Mouse (Mus musculus): ENCODE measurements around the gene Rhox2f. TPM values are rescaled to one million over a fixed set of nuclear protein-coding genes. Genes with fewer than 3 reads are reported as not detected.
"Not testable (repeated sequence)": the region's sequence is repeated elsewhere in the genome, so short reads cannot be mapped to it uniquely, and the experiment has no call there.

The Rhox2f gene
- polyA plus RNA-seq (2012; rRNA removed): not detected in 2 replicates

- DNase-seq (ENCODE audit: low read depth): not testable (repeated sequence)
Measured at GRCm38 (mm10) chrX:37571105-37571504, at the start of gene Rhox2f. Rhox2f (plus strand) TSS chrX:37571405.

GRCm38 (mm10) chrX:37530152-37530551, 41.1 kb upstream of the Rhox2f start, which contains the start of gene Rhox2e:
Rhox2e (plus strand) TSS chrX:37530452.
- DNase-seq (ENCODE audit: low read depth): not testable (repeated sequence)

GRCm38 (mm10) chrX:37541719-37542118, 29.5 kb upstream of the Rhox2f start, which contains the start of gene Rhox3e:
Rhox3e (plus strand) TSS chrX:37542019.
- not testable (repeated sequence) for DNase-seq (ENCODE audit: low read depth)

GRCm38 (mm10) chrX:37557112-37557511, 14.1 kb upstream of the Rhox2f start, which contains the start of gene Rhox4e:
Rhox4e (plus strand) TSS chrX:37557412.
- DNase-seq (ENCODE audit: low read depth): not testable (repeated sequence)

- DNase-seq (ENCODE audit: low read depth): not testable (repeated sequence)
Measured at GRCm38 (mm10) chrX:37572638-37573037, 1.4 kb downstream of the Rhox2f start.

GRCm38 (mm10) chrX:37580692-37581091, 9.5 kb downstream of the Rhox2f start, which contains the start of gene Rhox3f:
Rhox3f (plus strand) TSS chrX:37580992.
- DNase-seq (ENCODE audit: low read depth): not testable (repeated sequence)

- DNase-seq (ENCODE audit: low read depth): not testable (repeated sequence)
Measured at GRCm38 (mm10) chrX:37607604-37608003, 36.4 kb downstream of the Rhox2f start, which contains the start of gene Rhox4f. Rhox4f (minus strand) TSS chrX:37607704.

Other genes with a start within 250 kb of the Rhox2f start
- not detected in 2 replicates for gene Rhox3a2, start 191.4 kb upstream of the Rhox2f start, polyA plus RNA-seq (2012; rRNA removed)
- gene Rhox4a2, start 180.6 kb upstream of the Rhox2f start, polyA plus RNA-seq (2012; rRNA removed): not detected in 2 replicates
- gene Rhox2b, start 159.3 kb upstream of the Rhox2f start, polyA plus RNA-seq (2012; rRNA removed): not detected in 2 replicates
- not detected in 2 replicates for gene Rhox4b, start 138.9 kb upstream of the Rhox2f start, polyA plus RNA-seq (2012; rRNA removed)
- gene Rhox2c, start 117.7 kb upstream of the Rhox2f start, polyA plus RNA-seq (2012; rRNA removed): not detected in 2 replicates
- not detected in 2 replicates for gene Rhox3c, start 112.8 kb upstream of the Rhox2f start, polyA plus RNA-seq (2012; rRNA removed)
- gene Rhox4c, start 91.1 kb upstream of the Rhox2f start, polyA plus RNA-seq (2012; rRNA removed): not detected in 2 replicates
- not detected in 2 replicates for gene Rhox2d, start 78.0 kb upstream of the Rhox2f start, polyA plus RNA-seq (2012; rRNA removed)
- not detected in 2 replicates for gene Rhox4d, start 57.0 kb upstream of the Rhox2f start, polyA plus RNA-seq (2012; rRNA removed)
- gene Rhox2e, start 41.0 kb upstream of the Rhox2f start, polyA plus RNA-seq (2012; rRNA removed): not detected in 2 replicates
- gene Rhox3e, start 29.4 kb upstream of the Rhox2f start, polyA plus RNA-seq (2012; rRNA removed): not detected in 2 replicates
- gene Rhox4e, start 14.0 kb upstream of the Rhox2f start, polyA plus RNA-seq (2012; rRNA removed): not detected in 2 replicates
- not detected in 2 replicates for gene Rhox3f, start 9.6 kb downstream of the Rhox2f start, polyA plus RNA-seq (2012; rRNA removed)
- gene Rhox4f, start 36.3 kb downstream of the Rhox2f start, polyA plus RNA-seq (2012; rRNA removed): not detected in 2 replicates
- gene Rhox3g, start 57.2 kb downstream of the Rhox2f start, polyA plus RNA-seq (2012; rRNA removed): not detected in 2 replicates
- not detected in 2 replicates for gene Rhox2g, start 72.1 kb downstream of the Rhox2f start, polyA plus RNA-seq (2012; rRNA removed)
- gene Rhox4g, start 79.9 kb downstream of the Rhox2f start, polyA plus RNA-seq (2012; rRNA removed): not detected in 2 replicates
- gene Rhox3h, start 97.4 kb downstream of the Rhox2f start, polyA plus RNA-seq (2012; rRNA removed): not detected in 2 replicates
- gene Rhox2h, start 101.9 kb downstream of the Rhox2f start, polyA plus RNA-seq (2012; rRNA removed): not detected in 2 replicates
- gene Rhox5, start 233.4 kb downstream of the Rhox2f start, polyA plus RNA-seq (2012; rRNA removed): 1.2 and 1.4 TPM in 2 replicates

All from gonadal fat pad, adult 2 months (tissue).